Mouse (Mus musculus) C2C12 (cell line): ENCODE data around the gene Tmem256.

ENCODE experiments used
- CEBPB ChIP-seq: IDR thresholded peaks from one replicate; pipeline ENCODE4 v1.6.1; 2011; ENCODE audit warnings: low read depth, mild to moderate bottlenecking, control low read depth, moderate library complexity
- CTCF ChIP-seq: IDR thresholded peaks from one replicate; pipeline ENCODE4 v1.5.1; 2011; ENCODE audit not compliant: control insufficient read depth, insufficient read depth, insufficient read length
- MAX ChIP-seq: IDR thresholded peaks from one replicate; pipeline ENCODE4 v1.6.1; 2011; ENCODE audit warnings: mild to moderate bottlenecking, control low read depth
- MYOG ChIP-seq: IDR thresholded peaks from one replicate; pipeline ENCODE4 v1.6.1; 2011; ENCODE audit not compliant: control insufficient read depth, insufficient read length; ENCODE audit errors: extremely low read depth
- USF1 ChIP-seq: IDR thresholded peaks from one replicate; pipeline ENCODE4 v1.6.1; 2011; ENCODE audit warnings: low read depth, mild to moderate bottlenecking, control low read depth, moderate library complexity

- no peak for TF ChIP-seq CTCF
- no peak for TF ChIP-seq USF1
- no peak for TF ChIP-seq MAX
- TF ChIP-seq CEBPB = no peak
- TF ChIP-seq MYOG = no peak
These were observed 10.8 kb downstream of the Tmem256 start for GRCm38 (mm10) chr11:69849128-69849527.
